Mouse (Mus musculus): ENCODE data around the gene Rhoj. TPM values are rescaled to one million over a fixed set of nuclear protein-coding genes. Genes with fewer than 3 reads are reported as not detected.
"Not testable (repeated sequence)": the region's sequence is repeated elsewhere in the genome, so short reads cannot be mapped to it uniquely, and the experiment has no call there.

Gene Rhoj
- total RNA-seq, 2 experiments from 2014 or later, result 13.7 to 19.7 TPM

- TF ChIP-seq CTCF (IDR thresholded peaks at IDR 0.05), result no peak
- intact Hi-C loops (cut with DNase I), result no loop called here
- no peak for DNase-seq
- Histone ChIP-seq H3K27ac (no peak within 1 kb of the TSS), H3K4me3 (no peak within 1 kb of the TSS)
Observed at GRCm38 (mm10) chr12:75416681-75417080, 108.6 kb downstream of the Rhoj start, which contains the start of gene Gphb5. TSS of gene Gphb5 (minus strand) at chr12:75416781.

DNA sequence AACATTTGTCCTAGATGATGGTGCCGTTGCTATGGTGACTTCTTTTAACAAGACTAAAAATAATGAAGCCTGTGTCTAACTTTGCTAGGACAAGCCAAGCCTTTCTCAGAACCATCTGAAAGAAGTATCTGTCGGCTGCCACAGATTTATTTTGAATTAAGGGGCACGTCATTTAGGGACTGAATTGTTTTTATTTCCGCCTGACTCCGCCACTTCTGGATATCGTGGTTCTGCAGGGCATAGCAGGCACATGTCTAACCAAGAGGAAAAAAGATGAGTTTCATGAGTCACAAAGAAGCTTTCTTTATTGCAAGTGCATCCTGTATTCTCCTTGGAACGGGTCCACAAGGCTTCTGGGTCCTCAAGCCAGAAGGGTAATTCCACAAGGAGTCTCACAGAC is 116.2 kb downstream of the Rhoj start:
- TF ChIP-seq CTCF (IDR thresholded peaks at IDR 0.05), result no peak
- Histone ChIP-seq H3K4me3 (no peak overlapping the region), H3K27ac (no peak overlapping the region)
- no peak for DNase-seq
- intact Hi-C loops (cut with DNase I), result no loop called here

DNA sequence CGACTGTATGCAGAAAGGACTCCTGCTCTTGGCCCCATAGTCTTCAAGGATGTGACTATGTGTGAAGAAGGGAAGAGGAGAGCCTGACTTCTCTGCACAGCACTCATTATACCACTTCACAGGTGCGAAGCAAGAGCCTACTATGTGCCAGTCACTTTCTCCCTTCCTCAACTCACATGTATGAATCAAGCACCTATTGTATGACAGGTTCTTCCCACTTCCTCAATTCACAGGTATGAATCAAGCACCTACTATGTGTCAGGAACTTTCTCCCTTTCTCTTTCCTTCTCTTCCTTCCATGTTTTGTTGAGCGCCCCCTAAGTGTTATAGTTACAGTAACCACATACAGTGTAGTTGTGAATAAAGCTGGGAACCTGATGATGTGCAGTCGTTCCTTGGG is 116.7 kb downstream of the Rhoj start:
- no peak for TF ChIP-seq CTCF (IDR thresholded peaks at IDR 0.05)
- DNase-seq, result no peak
- Histone ChIP-seq H3K4me3 (no peak overlapping the region), H3K27ac (no peak overlapping the region)
- intact Hi-C loops (cut with DNase I), result no loop called here

DNA sequence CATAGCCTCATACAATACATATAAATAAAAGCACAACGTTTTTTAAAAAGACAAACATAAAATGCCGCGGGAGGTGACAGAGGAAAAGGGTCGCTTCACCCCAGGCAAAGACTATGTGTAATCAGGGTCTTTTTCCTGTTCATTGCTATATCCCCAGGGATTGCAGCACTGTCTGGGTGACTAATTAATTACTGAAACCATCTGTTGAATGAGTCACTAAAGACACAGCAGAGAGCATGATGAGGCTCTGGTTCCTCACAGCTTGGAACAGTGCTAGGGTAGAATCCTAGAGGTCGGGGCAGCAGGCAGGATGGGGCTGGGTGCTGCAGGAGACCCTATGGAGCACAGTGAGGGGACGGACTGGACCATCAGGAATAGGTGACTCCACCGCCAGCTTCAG is 117.8 kb downstream of the Rhoj start:
- intact Hi-C loops (cut with DNase I), result no loop called here
- H3K27ac ChIP-seq, result no peak overlapping the region
- H3K4me3 ChIP-seq, result no peak overlapping the region
- DNase-seq, result no peak
- no peak for TF ChIP-seq CTCF (IDR thresholded peaks at IDR 0.05)

DNA sequence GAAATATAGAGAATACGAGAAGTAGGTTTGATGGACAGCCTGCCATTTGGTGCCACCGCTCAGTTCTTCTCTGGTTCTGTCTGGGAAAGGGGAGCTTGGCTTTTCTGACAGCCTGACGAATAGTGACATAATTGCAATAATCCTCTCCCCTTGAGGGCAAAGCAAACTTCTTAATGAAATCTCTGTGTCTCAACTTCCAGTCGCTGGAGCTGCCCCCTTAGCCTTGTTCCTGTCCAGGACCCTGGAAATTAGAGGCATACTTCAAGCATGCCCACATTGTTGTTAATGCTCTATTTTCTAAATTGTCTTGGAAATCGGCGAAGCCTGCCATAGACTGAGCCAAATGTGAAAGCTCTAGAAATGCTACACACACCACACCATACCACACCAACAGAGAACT is 120.6 kb downstream of the Rhoj start:
- intact Hi-C loops (cut with DNase I), result no loop called here

GRCm38 (mm10) chr12:75429685-75430396 is 121.7 kb downstream of the Rhoj start:
- H3K4me3 ChIP-seq, result no peak overlapping the region
- DNase-seq, result no peak
- intact Hi-C loops (cut with DNase I), result no loop called here
- TF ChIP-seq CTCF (IDR thresholded peaks at IDR 0.05), result no peak
- H3K27ac ChIP-seq, result no peak overlapping the region

More for the DNA sequence above, 120.6 kb downstream of the Rhoj start:
- Histone ChIP-seq H3K4me3 (no peak overlapping the region), H3K27ac (no peak overlapping the region)
- TF ChIP-seq CTCF (IDR thresholded peaks at IDR 0.05), result no peak
- no peak for DNase-seq

GRCm38 (mm10) chr12:75432400-75432799 is 124.3 kb downstream of the Rhoj start:
- DNase-seq; intact Hi-C loops (cut with DNase I); H3K4me3 ChIP-seq; H3K27ac ChIP-seq: not testable (repeated sequence)

GRCm38 (mm10) chr12:75446245-75446644 is 138.1 kb downstream of the Rhoj start:
- Histone ChIP-seq H3K4me3 (no peak overlapping the region), H3K27ac (no peak overlapping the region)
- TF ChIP-seq CTCF (IDR thresholded peaks at IDR 0.05), result no peak
- DNase-seq, result no peak
- intact Hi-C loops (cut with DNase I), result no loop called here

DNA sequence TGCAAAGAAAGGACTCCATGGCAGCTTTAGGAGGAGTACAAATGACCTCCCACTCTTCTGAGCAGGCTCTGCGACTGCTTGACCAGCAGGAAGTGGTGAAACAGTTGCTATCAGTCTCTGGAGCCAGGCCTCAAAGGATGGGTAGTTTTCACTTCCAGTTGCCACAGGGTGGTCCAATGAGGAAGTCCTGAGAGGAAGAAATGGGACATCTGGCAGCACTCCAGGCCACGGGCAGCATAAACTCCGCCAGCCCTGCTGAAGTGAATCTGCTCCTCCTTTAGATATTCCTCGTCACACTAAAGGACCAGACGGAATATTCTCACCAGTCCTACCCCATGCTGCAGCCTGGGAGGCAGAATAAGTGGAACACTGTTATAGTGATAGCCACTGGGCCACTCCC is 140.8 kb downstream of the Rhoj start:
- Histone ChIP-seq H3K4me3 (no peak overlapping the region), H3K27ac (no peak overlapping the region)
- intact Hi-C loops (cut with DNase I), result no loop called here
- peak; percentile 64 for DNase-seq
- no peak for TF ChIP-seq CTCF (IDR thresholded peaks at IDR 0.05)

DNA sequence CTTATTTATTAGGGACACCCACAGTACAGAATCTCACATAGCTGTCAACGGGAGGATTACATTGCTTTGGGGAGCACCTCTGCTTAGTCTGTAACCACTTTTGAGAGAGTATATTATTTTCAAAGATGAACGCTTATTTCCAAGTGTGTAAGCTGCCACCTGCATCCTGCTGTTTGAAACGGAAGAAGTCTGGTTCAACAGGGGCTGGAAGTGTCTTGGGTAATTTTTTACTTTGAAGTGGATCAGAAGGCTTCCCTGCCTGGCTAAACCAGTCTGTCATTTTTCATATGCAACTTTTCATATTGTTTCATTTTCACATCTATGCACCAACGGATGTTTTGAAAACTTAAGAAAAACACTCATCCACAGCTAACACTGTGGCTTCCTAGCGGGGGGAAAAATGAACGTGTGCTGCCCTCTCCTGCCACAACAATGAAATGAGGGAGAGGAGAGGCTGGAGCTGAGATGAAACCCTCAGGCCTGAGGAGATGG is 141.4 kb downstream of the Rhoj start:
- no peak overlapping the region for H3K4me3 ChIP-seq
- peak; percentile 39 for DNase-seq

DNA sequence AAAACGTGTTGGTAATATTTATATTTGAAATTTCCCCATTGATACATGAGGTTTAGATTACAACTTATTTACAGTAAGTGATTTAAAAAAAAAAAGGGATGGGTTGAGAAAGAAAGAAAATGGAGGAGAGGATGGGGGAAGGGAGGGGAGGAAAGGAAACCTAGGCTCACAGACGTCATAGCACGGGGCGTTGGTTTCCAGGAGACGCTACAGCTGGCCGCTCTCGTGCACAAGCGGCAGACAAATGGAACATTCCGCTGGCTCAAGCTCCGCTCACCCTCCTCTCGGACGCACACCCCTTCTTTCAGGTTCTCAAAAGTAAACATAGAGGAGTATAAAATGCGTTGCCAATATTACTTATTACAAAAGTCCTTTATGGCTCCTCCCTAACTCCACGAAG is 141.9 kb downstream of the Rhoj start:
- no peak for DNase-seq
- Histone ChIP-seq H3K27ac (no peak overlapping the region), H3K4me3 (no peak overlapping the region)
- TF ChIP-seq CTCF (IDR thresholded peaks at IDR 0.05), result no peak
- intact Hi-C loops (cut with DNase I), result no loop called here

More for the DNA sequence above, 141.4 kb downstream of the Rhoj start:
- TF ChIP-seq CTCF (IDR thresholded peaks at IDR 0.05), result peak; percentile 48
- intact Hi-C loops (cut with DNase I), result no loop called here
- H3K27ac ChIP-seq, result no peak overlapping the region

DNA sequence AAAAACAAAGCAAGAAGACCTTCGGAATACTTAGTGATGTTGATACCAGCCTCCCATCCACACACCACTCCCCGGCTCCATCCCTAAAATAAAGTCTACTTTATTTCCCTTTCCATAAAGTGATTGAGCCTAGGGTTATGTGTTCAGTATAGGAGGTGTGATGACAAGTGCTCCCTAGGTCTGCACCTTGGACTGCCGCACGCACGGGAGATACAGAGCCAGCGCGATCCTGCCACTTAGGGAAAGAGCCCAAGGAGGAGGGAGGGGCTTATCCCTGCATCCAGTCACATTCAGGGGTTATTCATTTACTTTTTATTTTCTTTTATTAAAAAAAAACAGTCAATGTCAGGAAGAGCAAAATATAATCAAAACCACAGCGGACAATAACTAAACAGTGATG is 142.5 kb downstream of the Rhoj start:
- H3K27ac ChIP-seq, result no peak overlapping the region
- intact Hi-C loops (cut with DNase I), result no loop called here
- TF ChIP-seq CTCF (IDR thresholded peaks at IDR 0.05), result no peak
- H3K4me3 ChIP-seq, result no peak overlapping the region
- no peak for DNase-seq

Other genes with a start within 250 kb of the Rhoj start
- gene Kcnh5, start 131.0 kb upstream of the Rhoj start, total RNA-seq (2021), result under 1 TPM in 1 of 2 experiments, not detected in 1; 0.06 TPM
- gene Gphb5, start 108.5 kb downstream of the Rhoj start, total RNA-seq (2021), result not detected

All from gastrocnemius, adult 2 months (tissue).